Mouse (Mus musculus) testis, postnatal 10 days (tissue): Measurements from ENCODE around the gene Safb2.

Experiments used
- DNase-seq: peaks from one replicate; pipeline ENCODE4 v3.0.0; 2021; ENCODE audit warnings: low spot score

Safb2 gene

DNA sequence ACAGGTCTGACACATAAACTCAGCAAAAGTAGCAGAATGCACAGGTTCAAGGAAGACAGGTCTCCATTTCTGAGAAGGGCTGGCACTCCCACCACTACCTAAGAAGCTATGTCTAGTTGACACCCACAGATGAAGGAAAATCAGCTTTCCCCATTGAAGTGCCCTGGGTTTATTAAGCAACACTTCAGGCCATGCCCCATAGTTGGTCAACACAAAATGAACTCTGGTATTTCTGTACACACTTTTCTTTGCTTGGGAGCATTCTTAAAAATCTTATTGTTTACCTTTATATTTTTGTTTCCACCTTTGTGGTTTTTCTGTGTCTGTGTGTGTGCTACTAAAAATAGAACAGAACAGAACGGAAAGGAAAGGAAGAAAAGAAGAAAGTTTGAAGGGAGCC is 24.3 kb downstream of the Safb2 start:
- no peak for DNase-seq

DNA sequence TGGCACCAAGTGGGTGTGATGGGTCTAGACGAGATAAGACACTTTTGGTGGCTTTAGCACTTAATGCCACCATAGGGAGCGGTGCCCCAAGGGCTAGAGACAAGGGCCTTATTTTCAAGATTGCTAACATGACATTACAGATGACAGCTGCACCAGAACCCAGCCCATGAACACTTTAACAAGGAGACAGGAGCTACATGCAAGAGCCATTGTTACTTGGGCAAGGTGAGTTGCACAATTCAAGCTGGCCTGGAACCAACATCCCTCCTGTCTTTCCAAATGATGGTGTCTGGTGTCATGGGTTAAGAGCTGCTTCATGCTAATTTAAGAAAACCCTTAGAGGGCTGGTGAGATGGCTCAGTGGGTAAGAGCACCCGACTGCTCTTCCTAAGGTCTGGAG is 25.0 kb downstream of the Safb2 start:
- no peak for DNase-seq

DNA sequence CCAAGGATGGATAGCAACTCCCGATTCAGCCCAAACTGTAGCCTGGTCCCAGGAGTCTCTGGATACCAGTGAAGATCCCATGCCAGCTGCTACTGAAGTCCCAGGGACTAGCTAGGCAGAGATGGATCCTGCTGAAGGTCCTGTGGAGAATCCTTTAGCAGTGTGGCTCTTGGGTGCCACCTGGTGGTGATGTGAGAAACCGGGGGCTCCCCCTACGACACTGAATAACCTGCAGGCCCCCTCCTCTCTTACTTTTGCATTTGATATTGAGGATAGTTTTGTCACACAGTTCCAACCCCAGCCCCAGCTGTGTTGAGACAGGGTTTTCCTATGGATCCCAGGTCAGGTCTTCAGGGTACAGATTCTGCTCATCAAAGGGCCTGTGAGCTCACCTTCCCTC is 25.9 kb downstream of the Safb2 start:
- peak; percentile 84 for DNase-seq

DNA sequence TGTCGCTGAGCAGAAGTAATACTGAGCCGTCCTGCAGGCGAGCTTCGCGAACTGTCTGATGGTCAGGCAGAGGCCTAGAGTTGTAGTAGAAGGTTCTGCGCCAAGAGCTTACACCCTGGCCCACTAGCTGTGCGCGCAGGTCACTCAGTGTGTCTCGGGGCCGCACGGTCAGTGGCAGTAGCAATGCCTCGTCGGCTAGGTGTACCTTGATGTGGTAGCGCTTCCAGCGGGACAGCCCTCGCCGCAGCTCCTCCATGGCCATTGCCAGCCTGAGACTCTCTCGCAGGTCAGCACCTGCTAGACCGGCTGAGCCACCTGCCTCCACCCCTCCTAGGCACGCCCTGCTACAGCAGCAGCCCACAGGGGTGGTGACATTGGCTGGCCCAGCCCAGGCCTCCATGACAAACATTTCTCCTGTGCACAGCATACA is 30.2 kb downstream of the Safb2 start, which contains the start of gene Gm20219:
Gene Gm20219 (minus strand): TSS at position 266 of the 430 bp plus-strand sequence.
- no peak for DNase-seq

DNA sequence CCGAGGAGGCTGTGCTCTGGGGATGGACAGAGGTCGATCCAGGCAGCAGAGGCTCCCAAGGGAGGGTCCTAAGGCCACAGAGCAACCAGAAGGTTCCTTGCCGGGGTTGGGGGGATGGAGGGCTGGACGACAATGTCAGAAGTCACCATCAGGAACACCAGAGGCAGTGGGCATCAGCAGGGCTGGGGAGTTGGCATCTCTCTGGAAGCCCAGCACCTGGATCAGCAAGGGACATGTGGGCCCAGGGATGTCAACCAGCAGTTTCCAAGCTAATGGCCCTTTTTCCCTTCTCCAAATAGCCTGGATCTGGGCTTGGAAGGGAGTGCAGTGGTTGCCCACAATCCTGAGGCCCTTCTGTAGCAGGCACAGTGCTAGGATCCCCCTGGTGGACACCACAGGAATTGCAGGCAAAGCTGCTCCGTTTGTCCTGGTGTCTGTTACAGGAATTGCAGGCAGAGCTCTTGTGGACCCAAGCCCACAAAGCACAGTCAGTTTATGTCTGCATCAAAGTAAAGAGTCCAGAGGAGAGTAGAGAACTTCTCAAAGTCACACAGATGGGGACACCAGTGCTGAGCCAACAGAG is 31.5 kb downstream of the Safb2 start:
- DNase-seq, result peak; percentile 63

DNA sequence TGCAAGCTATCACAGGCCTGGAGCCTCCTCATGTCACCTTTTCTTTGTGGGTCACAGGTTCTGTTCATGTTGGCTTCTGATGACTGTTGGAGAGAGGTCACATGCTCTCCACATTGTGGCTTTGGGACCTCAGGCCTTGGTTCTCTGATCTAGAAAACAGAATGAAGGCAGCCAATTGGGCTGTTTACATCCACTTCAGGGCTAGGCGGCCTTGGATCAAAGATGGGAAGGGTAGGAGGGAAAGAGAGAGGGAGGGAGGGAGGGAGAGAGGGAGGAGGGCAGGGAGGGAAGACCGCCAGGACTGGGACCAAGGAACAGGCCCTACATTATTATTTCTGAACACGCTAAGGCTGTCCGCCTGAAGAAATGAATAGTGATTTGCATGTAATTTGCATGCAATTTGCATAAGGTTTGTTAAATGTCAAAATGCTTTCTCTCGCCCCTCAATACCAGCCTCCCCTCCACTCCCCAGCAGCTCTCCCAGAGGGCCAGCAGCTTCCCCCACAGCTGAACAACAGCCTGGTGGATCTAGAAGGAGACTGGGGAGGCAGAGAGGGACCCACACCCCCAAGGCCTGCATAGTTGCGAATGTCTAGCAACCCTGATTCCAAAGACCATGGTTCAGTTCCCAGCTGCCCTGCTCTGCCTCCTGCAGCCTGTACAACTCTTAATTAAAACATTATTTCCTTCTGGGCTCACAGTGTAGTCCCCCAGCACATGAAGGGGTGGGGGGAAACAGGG is 32.4 kb downstream of the Safb2 start:
- peak; percentile 40 for DNase-seq

DNA sequence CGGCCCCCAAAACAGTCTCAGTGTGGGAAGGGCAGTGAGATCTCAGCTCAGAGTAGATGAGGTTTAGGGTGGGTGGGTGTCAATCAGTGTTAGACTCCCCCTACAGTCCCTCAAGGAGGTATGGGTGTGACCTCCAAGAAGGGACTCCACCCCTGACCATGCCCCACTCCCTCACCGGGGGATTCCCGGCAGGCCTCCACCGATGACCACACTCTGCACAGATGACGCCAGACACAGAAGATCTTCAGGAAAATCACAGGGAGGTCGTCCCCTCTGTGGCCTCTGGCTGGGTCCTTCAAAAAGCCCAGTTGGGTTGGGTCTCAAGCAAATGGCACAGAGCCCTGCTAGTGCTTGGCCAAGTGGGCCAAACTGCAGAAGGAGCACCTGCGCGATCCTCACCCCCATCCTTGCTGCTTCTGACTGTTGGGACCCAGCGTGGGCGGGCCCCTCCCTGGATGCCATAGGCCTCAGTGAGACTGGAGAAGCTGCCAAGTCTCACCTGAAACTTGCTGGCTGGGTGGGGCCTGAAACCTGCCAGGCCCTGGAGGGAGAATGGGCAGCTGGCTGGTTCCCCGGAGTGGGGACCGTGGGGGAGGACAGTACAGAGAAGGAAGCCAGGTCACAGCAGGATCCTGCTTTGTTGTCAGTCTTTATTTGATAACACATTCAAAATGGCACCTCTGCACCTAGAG is 33.5 kb downstream of the Safb2 start:
- DNase-seq, result peak; percentile 47

DNA sequence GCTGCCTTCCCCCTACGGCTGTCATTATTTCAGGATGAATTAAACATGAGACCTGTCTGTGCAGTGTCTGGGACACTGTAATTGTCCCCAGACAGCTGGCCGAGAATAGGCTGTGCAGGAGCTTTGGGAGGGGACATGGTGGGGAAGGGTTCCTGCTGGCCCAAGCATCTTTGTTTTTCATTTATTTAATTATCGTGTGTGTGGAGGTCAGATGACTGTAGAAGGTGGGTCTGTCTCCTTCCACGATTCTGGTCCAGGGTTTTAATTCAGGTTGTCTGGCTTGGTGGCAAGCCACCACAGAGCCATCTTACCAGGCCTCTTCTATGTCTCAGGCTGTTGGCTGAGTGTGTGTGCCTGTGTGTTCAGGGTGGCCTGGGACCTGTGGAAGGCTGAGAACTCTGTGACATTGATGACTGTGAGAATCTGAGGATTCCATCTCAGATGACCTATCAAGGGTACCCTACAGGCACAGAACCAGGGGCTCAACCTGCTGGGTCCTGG is 35.7 kb downstream of the Safb2 start:
- DNase-seq, result no peak

DNA sequence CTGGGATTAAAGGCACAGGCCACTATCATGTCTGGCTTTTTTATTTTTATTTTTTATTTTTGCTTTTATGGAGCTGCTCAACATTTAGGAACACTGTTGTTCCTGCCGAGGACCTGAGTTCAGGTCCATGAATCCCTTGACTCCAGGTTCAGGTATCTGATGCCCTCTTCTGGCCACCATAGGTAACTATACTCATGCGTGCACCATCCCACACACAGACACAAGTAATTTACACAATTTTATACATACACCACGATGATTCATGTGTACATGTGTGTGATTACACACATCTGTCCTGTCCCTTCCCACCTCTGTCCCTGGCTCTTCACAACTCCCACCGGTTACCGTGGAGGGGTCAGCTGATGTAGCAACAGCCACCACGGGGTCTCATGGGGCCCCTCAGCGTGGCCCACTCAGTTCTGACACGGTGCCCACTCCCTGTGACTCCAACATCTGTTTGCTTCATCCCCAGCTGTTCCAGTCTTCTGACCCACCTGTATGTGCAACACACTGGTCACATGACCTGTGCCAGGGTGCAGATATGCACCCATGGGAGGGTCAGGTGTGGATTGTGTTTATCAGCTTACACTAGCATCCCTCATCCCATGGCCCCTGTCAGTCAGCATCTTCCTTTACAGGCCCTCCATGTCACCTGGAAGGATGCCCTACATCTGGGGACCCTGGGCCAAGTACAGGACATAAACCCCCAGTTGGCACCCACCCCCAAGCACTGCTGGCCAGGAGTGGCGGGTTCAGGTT is 36.4 kb downstream of the Safb2 start:
- DNase-seq, result no peak

DNA sequence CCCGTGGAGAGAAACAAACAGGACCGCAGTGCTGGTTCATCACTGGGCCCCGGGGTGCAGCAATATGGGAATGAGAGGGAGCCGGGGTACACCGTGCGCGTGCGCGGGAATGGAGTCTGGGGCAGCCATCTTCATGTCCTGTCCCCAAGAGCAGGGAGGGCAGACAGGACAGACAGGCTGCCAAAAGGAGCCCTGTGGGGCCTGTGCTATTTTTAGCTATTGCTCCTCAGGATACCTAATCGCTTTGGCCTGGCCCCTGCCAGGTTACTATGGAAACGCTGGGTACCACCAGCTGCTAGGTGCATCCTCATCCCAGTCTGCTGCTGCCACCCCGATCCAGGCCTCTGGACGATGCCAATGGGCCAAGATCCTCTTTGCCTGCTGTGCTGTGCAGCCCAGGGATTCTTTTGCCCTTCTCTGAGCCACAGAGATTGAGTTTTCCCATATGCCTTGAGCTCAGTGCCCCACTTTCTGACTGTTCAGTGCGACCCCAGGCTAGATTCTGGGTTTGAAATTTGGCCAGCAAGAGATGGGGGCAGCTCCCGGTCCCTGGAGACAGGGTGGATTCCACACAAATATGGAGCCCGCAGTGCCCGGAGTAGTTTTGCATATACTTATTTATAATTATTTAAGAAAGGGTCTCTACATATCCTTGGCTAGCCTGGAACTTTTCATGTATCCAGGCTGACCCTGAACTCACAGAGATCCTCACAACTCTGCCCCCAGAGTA is 37.1 kb downstream of the Safb2 start:
- no peak for DNase-seq

DNA sequence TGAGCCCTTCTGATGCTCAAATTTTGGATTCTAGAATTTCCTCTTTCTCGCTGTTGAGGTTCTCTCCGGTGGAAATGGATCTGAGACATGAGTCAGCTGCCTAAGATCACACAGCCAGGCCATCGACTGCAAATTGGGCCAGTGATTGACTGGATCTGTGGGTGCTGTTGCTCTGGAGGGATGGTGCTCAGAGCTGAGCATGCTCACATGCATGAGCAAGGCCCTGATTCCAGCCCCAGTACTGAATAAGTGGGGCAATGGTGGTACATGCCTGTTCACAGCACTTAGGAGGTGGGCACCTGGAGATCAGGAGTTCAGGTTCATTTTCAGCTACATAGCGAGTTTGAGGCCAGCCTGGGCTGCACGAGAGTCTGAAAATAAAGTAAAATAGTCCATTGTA is 37.8 kb downstream of the Safb2 start:
- no peak for DNase-seq

DNA sequence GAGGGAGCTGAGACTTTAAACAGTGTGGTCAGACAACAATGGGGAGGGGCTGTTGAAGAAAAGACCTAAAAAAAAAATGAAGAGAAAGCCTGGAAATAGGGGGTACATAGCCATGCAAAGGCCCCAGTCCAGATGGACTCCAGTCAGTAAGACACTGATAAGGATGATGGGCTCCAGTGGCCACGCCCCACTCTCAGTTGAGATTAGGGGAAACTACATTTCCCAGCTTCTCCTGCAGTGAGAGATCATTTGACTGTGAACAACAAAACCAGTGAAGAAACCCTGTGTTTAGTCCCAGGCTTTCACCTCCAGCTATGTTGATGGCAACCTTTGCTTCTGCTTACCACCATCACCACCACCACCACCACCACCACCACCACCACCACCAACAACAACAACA is 38.4 kb downstream of the Safb2 start:
- DNase-seq, result no peak

DNA sequence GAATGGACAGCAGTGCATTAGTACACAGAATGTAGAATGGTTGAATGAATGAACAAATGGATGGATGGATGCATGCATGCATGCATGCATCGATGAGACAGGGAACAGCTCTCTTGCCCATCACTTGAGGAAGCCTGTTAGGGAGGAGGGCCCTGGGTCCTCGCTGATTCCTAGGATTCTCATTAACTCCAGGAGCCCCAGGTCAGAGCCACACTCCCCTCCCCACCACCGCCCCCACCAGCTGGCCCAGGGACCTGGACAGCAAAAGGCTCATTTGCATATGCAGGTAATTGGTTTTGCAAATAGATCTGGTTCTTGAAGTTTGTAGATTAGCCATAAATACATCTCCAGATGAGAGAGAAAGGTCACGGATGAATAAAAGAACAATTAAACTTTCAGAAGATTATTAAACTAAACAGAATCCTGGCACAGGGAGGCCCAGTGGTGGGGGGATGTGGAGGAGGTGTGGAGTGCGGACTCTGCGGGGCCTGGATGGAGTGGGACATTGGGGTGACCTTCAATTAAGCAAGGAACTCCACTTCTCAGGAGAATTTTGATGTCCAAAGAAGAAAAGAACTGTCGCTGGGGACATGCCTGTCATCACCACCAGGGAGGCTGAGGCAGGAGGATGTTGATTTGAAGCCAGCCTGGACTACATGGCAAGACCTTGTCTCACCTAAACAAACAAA is 39.5 kb downstream of the Safb2 start:
- DNase-seq, result no peak

DNA sequence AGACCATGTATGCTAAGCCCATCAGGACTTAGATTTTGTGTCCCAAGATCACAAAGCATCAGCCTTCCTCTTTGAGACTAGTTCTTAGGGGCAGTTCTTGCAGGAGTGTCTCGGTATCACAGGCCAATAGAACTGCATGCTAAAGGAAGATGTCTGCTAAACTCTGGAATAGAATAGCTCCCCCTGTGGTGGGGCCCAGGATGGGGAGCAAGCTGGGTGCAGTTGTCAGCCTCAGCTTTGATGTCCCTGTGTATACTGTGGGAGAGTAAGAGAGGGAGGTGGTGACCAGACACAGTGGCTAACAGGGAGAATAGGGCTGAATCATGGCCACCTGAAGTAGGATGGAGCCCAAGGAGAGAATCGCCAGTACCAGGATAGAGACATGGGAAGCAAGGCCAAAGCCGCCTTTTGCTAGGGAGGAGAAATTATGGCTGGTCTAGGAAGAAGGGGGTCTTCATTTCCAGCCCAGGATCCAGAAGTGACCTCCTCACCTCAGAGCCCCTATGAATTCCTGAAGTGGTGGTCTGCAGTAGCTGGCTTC is 40.6 kb downstream of the Safb2 start:
- DNase-seq, result no peak

DNA sequence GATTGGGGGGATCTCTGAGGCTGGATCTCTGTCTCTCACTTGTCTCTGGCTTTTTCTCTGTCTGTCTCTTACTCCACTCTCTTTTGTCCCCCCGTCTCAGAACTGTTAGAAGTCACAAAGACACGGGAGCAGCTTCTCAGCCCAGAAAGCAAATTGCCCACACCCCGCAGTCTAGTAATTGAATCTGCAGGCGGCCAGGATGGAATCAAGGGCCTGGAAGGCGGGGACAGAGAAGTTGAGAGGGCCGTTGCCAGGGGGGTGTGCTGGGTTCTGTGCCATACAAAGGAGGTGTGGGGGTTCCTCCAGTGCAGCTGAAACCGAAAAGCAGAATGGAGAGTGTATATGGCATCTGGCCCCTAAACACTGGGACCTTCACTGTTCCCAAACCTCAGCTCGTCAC is 41.6 kb downstream of the Safb2 start:
- DNase-seq, result no peak

DNA sequence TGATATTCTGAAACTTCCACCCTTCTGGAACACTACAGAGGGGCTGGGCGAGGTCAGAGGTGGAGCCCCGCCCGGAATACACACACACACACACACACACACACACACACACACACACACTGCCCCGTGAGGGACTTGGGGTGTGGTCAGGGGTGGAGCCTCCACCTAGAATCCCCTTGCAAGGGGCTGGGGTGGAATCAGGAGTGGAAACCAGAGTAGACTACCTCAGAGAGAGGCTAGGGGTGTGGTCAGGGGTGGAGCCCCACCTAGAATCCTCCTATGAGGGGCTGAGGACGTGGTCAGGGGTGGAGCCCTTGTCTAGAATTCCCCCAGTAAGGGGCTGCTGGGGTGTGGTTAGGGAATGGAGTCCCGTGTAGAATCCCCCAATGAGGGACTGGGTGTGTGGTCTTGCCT is 43.8 kb downstream of the Safb2 start:
- DNase-seq, result no peak

DNA sequence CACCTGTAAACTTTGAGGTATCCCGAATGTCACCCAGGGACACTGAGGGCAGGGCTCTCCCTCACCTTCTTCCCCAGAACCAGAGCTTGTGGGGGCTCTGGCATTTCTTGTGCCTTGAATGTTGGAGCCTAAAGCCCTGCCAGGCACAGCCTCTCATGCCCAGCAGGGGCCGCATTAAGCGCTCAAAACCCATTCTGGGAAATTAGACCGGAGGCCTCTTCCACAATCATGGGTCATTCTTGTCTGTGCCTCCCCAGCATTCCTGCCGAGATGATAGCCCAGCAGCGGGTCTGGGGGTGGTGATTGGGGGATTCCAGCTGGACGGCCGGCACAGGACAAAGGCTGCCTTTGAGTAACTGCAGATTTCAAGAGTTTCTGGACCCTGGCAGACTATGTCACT is 46.5 kb downstream of the Safb2 start:
- DNase-seq, result no peak

DNA sequence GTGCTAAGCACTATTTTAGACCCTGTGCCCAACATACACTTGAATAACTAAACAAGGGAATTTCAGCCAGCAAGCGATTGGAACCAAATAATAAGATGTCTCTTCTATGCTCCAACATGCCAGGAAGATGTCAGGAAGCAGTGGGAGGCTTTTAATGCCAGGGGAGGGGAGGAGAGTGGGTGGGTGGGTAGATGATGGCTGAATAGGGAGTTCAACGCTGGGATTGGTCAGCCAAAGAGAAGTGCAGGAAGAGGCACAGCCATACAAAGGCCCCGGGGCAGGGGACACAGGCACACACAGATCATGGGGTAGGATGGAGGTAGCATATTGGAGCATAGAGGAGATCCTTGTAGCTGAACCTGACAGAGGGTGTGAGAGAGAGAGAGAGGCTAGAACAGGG is 47.5 kb downstream of the Safb2 start:
- DNase-seq, result no peak

DNA sequence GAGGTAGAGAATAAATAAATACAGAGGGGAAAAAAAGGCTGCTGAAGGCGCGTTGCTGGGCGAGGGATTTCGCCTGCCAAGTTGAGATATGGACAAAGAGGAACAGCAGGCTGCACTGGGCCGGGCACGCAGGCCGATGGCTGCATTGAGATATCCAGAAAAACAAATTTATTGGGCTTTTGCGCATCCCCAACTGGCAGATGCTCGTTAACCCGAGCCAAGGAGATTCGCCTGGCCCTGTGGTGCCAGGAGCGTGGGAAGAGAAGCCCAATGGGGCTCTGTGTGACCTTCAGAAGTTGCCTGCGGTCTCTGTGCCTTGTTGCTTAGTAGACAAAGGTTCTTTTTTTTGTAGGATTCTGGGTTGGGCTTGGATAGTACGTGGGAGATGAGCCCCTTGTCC is 48.2 kb downstream of the Safb2 start:
- DNase-seq, result no peak

DNA sequence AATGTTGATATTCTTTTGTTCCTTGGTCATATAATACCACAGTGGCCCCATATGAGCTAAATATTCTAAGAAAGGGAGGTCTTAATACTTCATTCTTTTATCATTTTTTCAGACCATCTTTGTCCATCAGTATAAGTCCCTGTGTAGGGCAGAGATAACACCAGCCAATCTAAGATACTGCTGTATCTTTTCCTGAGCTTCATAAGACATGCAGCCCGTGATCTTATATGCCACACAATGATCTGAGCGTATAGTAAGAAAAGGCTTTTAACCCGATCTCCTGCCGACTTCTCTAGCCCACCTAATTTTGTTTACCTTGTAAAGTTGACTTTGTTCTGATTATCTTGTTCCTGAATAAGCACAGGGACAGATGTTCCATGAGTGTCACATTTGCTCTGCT is 59.4 kb downstream of the Safb2 start:
- DNase-seq, result no peak

DNA sequence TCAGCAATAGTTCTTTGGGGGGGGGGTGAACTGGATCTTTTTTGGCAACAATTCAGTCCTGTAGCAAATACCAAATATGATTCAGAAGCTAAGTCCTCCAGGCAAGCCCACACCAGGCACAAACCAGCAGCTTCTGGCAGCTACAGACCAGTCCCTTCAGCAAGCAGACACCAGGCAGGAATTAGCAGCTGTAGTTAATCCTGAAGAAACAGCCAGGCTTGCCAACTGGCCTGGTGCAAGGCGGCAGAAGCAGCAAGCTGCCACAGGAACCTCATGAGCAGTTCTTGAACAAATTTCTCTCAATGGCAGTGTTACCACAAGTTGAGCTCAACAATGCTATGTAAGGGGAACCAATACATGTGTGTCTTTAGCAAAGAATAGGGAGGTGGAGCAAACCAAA is 61.6 kb downstream of the Safb2 start:
- DNase-seq, result no peak
